Mouse (Mus musculus) liver, adult 2 months (tissue): ENCODE measurements around the gene Palm3.

Experiments
- CTCF ChIP-seq: fragments of 200-500 bp; IDR thresholded peaks from 2 replicates; pipeline ENCODE4 v1.5.1; 2011; ENCODE audit warnings: low read depth, low read length, control low read depth
- POLR2A ChIP-seq: fragments of 200-500 bp; IDR thresholded peaks from 2 replicates; pipeline ENCODE4 v1.6.1; 2011; ENCODE audit warnings: low read length, control low read depth; ENCODE audit not compliant: insufficient read depth; ENCODE audit errors: extremely low read depth

- no peak for TF ChIP-seq POLR2A
- no peak for TF ChIP-seq CTCF
Observed at GRCm38 (mm10) chr8:83999057-83999705, 22.1 kb upstream of the Palm3 start.
